1 mouse cellular context compared by ENCODE assay signal in the genomic region with DNA sequence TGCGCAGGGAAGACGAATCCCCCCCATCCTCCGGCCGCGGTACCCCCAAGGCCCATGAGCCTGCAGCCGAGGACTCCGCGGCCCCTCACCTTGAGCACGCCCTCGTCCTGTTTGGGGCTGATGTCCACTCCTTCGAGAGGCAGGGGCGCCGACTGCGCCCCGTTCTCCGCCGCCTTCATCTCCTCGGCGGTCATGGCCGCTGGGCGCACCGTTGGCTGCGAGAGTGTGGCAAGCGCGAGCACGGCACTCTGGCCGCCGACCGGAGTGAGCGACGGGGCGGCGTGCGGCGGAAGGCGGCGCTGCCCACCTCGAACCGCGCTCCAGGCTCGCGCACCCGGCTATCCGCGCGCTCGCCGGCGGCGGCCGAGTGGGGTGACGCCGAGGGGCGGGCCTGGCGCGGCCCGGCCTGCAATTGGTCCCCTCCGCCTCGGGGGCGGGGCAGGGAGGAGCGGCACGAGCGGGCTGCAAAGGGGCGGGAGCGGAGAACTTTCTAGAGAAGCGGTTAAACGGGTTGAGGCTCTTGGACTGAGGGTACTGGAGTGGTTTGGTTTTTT.
TF ChIP-seq lines count a peak whose summit lies in the region.

TSS of gene Fkbp4 (minus strand) at position 361 of the 554 bp plus-strand sequence.

TF ChIP-seq in CH12.LX, 34 proteins besides CTCF, POLR2A, EP300 and RAD21 (continued from another document):
- TF ChIP-seq MAZ (IDR thresholded peaks at IDR 0.05; ENCODE audit: low read depth, low read length) = 0 out of 2 replicates have a peak, but pooled peaks have one; percentile 37
- peak; percentile 75 for TF ChIP-seq MXI1 (IDR thresholded peaks at IDR 0.05; ENCODE audit: low read depth, low read length)
- TF ChIP-seq USF1 (IDR thresholded peaks at IDR 0.05; ENCODE audit: low read depth, low read length) = no peak
- no peak for TF ChIP-seq CHD2 (IDR thresholded peaks at IDR 0.05; ENCODE audit: low read length)
- TF ChIP-seq ZKSCAN1 (IDR thresholded peaks at IDR 0.05; ENCODE audit: borderline replicate concordance, low read depth, low read length) = no peak
- no peak for TF ChIP-seq PAX5 (IDR thresholded peaks at IDR 0.05; ENCODE audit: low read length)
- TF ChIP-seq POLR2AphosphoS2 (IDR thresholded peaks at IDR 0.05; ENCODE audit: low read depth, low read length) = no peak
- no peak for TF ChIP-seq KAT2A (IDR thresholded peaks at IDR 0.05; ENCODE audit: insufficient replicate concordance, low read length)
- TF ChIP-seq JUN (IDR thresholded peaks at IDR 0.05; ENCODE audit: insufficient read depth, low read depth, low read length) = no peak
- TF ChIP-seq ELF1 (IDR thresholded peaks at IDR 0.05; ENCODE audit: low read depth, low read length) = no peak
- TF ChIP-seq USF2 (conservative IDR thresholded peaks at IDR 0.05; ENCODE audit: low read depth, low read length) = no peak
- peak; percentile 90 for TF ChIP-seq BHLHE40 (IDR thresholded peaks at IDR 0.05; ENCODE audit: low read depth, low read length)
- peak; percentile 61 for TF ChIP-seq NRF1 (IDR thresholded peaks at IDR 0.05; ENCODE audit: low read depth, low read length)
- no peak for TF ChIP-seq MAX (IDR thresholded peaks at IDR 0.05; ENCODE audit: low read length)
- TF ChIP-seq NELFE (IDR thresholded peaks at IDR 0.05; ENCODE audit: low read depth, low read length) = peak; percentile 74
- TF ChIP-seq MAFK (IDR thresholded peaks at IDR 0.05; ENCODE audit: insufficient replicate concordance, low read length) = no peak
- TF ChIP-seq GABPA (IDR thresholded peaks at IDR 0.05; ENCODE audit: insufficient replicate concordance, low read depth, low read length) = no peak
- TF ChIP-seq MEF2A (IDR thresholded peaks at IDR 0.05; ENCODE audit: borderline replicate concordance, low read depth, low read length) = peak; percentile 60
- no peak for TF ChIP-seq MYC (IDR thresholded peaks at IDR 0.05; ENCODE audit: low read depth, low read length)
- no peak; the same call in 1 of the 2 replicates for TF ChIP-seq IRF4 (IDR thresholded peaks at IDR 0.05; ENCODE audit: low read depth, low read length)
